Mouse (Mus musculus): ENCODE measurements around the gene Arhgap22. TPM values are rescaled to one million over a fixed set of nuclear protein-coding genes. Genes with fewer than 3 reads are reported as not detected.

Gene Arhgap22
- total RNA-seq, 1 experiment: 5.7 TPM

- no peak overlapping the region for H3K4me3 ChIP-seq (ENCODE audit: insufficient read depth in 1 of 2, low read depth in 1 of 2, low read length in 2 of 2, poor library complexity in 1 of 2, severe bottlenecking in 1 of 2)
- H3K27ac ChIP-seq (ENCODE audit: insufficient read depth, low read depth, low read length, poor library complexity, severe bottlenecking): no peak overlapping the region
- H3K9me3 ChIP-seq (ENCODE audit: control insufficient read depth, insufficient read depth, low read depth, low read length): no peaks in the 10 kb centered on the region
- no peak overlapping the region for H3K9ac ChIP-seq (ENCODE audit: insufficient read depth, low read depth, low read length, poor library complexity, severe bottlenecking)
- H3K4me1 ChIP-seq (ENCODE audit: control insufficient read depth in 2 of 2, insufficient read depth in 2 of 2, low read length in 2 of 2, poor library complexity in 1 of 2): no peaks in the 10 kb centered on the region
- DNase-seq (ENCODE audit: low read depth, low spot score): no peak
- TF ChIP-seq MAFK (IDR thresholded peaks at IDR 0.05; ENCODE audit: insufficient read depth, low read depth, low read length): no peak
- no peak for TF ChIP-seq CHD2 (IDR thresholded peaks at IDR 0.05; ENCODE audit: low read depth, low read length)
- in situ Hi-C loops (cut with MboI; ENCODE audit: low sequenced_read_pairs in 2 of 2, unreplicated experiment in 2 of 2): no loop called here
- no peaks in the 10 kb centered on the region; the same call in 1 of the 2 replicates for H3K36me3 ChIP-seq (ENCODE audit: control insufficient read depth, insufficient read depth, low read length, poor library complexity, severe bottlenecking)
Measured at GRCm38 (mm10) chr14:33378723-33379122, 164.9 kb downstream of the Arhgap22 start.

DNA sequence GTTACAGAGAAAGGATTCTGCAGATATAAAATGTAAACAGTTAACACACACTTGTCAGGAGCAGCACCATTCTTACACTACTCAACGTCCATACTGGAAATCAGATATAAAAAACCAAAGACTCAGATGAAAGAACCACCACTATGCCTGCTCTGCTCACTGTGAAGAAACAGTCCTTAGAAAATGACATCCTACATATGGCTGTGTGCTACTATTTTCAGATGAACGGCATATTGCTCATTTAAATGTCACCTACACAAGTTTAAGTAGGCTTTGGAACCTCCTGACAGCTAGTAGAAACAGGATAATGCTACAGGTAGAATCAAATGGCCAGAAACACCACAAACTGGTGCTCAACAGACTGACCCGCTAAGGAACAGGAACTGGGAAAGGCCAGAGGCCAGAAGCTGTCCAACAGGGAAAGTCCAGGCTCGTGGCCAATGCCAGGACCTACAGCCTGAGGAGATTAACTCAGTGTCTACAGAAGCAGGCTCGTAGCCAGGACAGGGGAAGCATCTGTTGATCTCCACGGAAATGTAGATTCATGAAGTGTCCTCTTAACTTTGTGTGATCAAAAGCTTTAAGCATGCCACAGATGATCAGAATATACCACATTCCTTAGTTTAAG, 167.1 kb downstream of the Arhgap22 start:
- H3K4me1 ChIP-seq (ENCODE audit: control insufficient read depth in 2 of 2, insufficient read depth in 2 of 2, low read length in 2 of 2, poor library complexity in 1 of 2): no peaks in the 10 kb centered on the region
- TF ChIP-seq ZC3H11A (IDR thresholded peaks at IDR 0.05; ENCODE audit: borderline replicate concordance, low read depth, low read length) (no peak), HCFC1 (IDR thresholded peaks at IDR 0.05; ENCODE audit: borderline replicate concordance, insufficient read depth, low read length) (no peak), MAFK (IDR thresholded peaks at IDR 0.05; ENCODE audit: insufficient read depth, low read depth, low read length) (no peak), ZNF384 (IDR thresholded peaks at IDR 0.05; ENCODE audit: low read depth, low read length) (no peak), CHD2 (IDR thresholded peaks at IDR 0.05; ENCODE audit: low read depth, low read length) (no peak)
- H3K9ac ChIP-seq (ENCODE audit: insufficient read depth, low read depth, low read length, poor library complexity, severe bottlenecking): no peak overlapping the region
- no peak for DNase-seq (ENCODE audit: low read depth, low spot score)
- in situ Hi-C loops (cut with MboI; ENCODE audit: low sequenced_read_pairs in 2 of 2, unreplicated experiment in 2 of 2): no loop called here
- no peak overlapping the region for H3K27ac ChIP-seq (ENCODE audit: insufficient read depth, low read depth, low read length, poor library complexity, severe bottlenecking)
- H3K36me3 ChIP-seq (ENCODE audit: control insufficient read depth, insufficient read depth, low read length, poor library complexity, severe bottlenecking): no peaks in the 10 kb centered on the region; the same call in 1 of the 2 replicates
- H3K4me3 ChIP-seq (ENCODE audit: insufficient read depth in 1 of 2, low read depth in 1 of 2, low read length in 2 of 2, poor library complexity in 1 of 2, severe bottlenecking in 1 of 2): no peak overlapping the region
- no peaks in the 10 kb centered on the region for H3K9me3 ChIP-seq (ENCODE audit: control insufficient read depth, insufficient read depth, low read depth, low read length)

- no peak overlapping the region for H3K9ac ChIP-seq (ENCODE audit: insufficient read depth, low read depth, low read length, poor library complexity, severe bottlenecking)
- no peaks in the 10 kb centered on the region for H3K36me3 ChIP-seq (ENCODE audit: control insufficient read depth, insufficient read depth, low read length, poor library complexity, severe bottlenecking)
- TF ChIP-seq ZC3H11A (IDR thresholded peaks at IDR 0.05; ENCODE audit: borderline replicate concordance, low read depth, low read length) (no peak), ZNF384 (IDR thresholded peaks at IDR 0.05; ENCODE audit: low read depth, low read length) (no peak), MAFK (IDR thresholded peaks at IDR 0.05; ENCODE audit: insufficient read depth, low read depth, low read length) (no peak), CHD2 (IDR thresholded peaks at IDR 0.05; ENCODE audit: low read depth, low read length) (no peak), HCFC1 (IDR thresholded peaks at IDR 0.05; ENCODE audit: borderline replicate concordance, insufficient read depth, low read length) (no peak)
- H3K4me3 ChIP-seq (ENCODE audit: insufficient read depth in 1 of 2, low read depth in 1 of 2, low read length in 2 of 2, poor library complexity in 1 of 2, severe bottlenecking in 1 of 2): no peak overlapping the region
- in situ Hi-C loops (cut with MboI; ENCODE audit: low sequenced_read_pairs in 2 of 2, unreplicated experiment in 2 of 2): no loop called here
- H3K9me3 ChIP-seq (ENCODE audit: control insufficient read depth, insufficient read depth, low read depth, low read length): no peaks in the 10 kb centered on the region
- H3K4me1 ChIP-seq (ENCODE audit: control insufficient read depth in 2 of 2, insufficient read depth in 2 of 2, low read length in 2 of 2, poor library complexity in 1 of 2): no peaks in the 10 kb centered on the region
- no peak for DNase-seq (ENCODE audit: low read depth, low spot score)
- H3K27ac ChIP-seq (ENCODE audit: insufficient read depth, low read depth, low read length, poor library complexity, severe bottlenecking): no peak overlapping the region
Measured at GRCm38 (mm10) chr14:33398065-33398860, 184.4 kb downstream of the Arhgap22 start.

DNA sequence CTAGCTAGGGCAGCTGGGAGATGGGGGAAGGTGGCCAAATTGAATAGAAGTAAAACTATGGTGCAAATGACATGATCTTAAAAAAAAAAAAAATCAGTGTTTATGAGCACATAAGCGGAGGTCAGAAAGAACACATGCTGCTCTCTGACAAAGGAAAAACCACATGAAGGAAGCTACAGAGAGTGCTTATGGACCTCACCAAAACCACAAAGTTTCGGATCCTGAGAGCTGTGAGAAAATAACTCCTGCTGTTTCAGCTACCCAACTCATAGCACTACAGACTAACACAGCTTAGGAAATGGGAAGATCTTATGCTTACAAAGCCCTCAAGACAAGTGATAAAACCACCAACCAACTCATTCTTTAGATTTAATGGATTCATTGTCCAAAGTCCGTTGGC, 186.2 kb downstream of the Arhgap22 start:
- no peak overlapping the region for H3K9ac ChIP-seq (ENCODE audit: insufficient read depth, low read depth, low read length, poor library complexity, severe bottlenecking)
- H3K36me3 ChIP-seq (ENCODE audit: control insufficient read depth, insufficient read depth, low read length, poor library complexity, severe bottlenecking): no peaks in the 10 kb centered on the region
- no peak for DNase-seq (ENCODE audit: low read depth, low spot score)
- TF ChIP-seq HCFC1 (IDR thresholded peaks at IDR 0.05; ENCODE audit: borderline replicate concordance, insufficient read depth, low read length): no peak
- TF ChIP-seq CHD2 (IDR thresholded peaks at IDR 0.05; ENCODE audit: low read depth, low read length): no peak
- no peak for TF ChIP-seq ZNF384 (IDR thresholded peaks at IDR 0.05; ENCODE audit: low read depth, low read length)
- TF ChIP-seq MAFK (IDR thresholded peaks at IDR 0.05; ENCODE audit: insufficient read depth, low read depth, low read length): no peak
- TF ChIP-seq ZC3H11A (IDR thresholded peaks at IDR 0.05; ENCODE audit: borderline replicate concordance, low read depth, low read length): no peak
- no peaks in the 10 kb centered on the region for H3K9me3 ChIP-seq (ENCODE audit: control insufficient read depth, insufficient read depth, low read depth, low read length)
- no peak overlapping the region for H3K4me3 ChIP-seq (ENCODE audit: insufficient read depth in 1 of 2, low read depth in 1 of 2, low read length in 2 of 2, poor library complexity in 1 of 2, severe bottlenecking in 1 of 2)
- in situ Hi-C loops (cut with MboI; ENCODE audit: low sequenced_read_pairs in 2 of 2, unreplicated experiment in 2 of 2): no loop called here
- no peaks in the 10 kb centered on the region for H3K4me1 ChIP-seq (ENCODE audit: control insufficient read depth in 2 of 2, insufficient read depth in 2 of 2, low read length in 2 of 2, poor library complexity in 1 of 2)
- H3K27ac ChIP-seq (ENCODE audit: insufficient read depth, low read depth, low read length, poor library complexity, severe bottlenecking): no peak overlapping the region
